In the genomic region with DNA sequence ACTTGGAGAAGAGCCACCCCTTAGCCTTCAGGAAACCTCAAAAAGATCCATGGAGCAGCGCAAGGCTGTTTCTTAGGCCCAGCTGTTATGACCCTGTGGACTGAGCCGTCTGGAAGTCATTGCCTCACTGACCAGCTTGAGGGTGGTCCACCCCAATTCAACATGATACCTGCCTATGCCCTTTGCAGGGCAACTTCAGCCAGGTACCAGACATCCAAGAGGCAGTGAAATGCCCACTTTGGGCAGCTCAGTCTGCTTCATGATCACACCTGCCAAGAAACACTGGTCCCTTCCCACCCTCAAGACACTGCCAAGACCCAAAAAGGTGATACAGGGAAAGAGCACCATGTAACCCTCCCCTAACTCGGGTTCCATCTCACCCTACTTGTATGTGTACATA, we compare ENCODE assay signal across 8 mouse cellular contexts. TPM values are rescaled to one million over a fixed set of nuclear protein-coding genes. Genes with fewer than 3 reads are reported as not detected.
A peak's percentile ranks its signal among the peaks of the same experiment; 100 is the strongest.
DNase-seq lines count a peak whose midpoint lies in the region; ATAC-seq and TF ChIP-seq lines count a peak whose summit lies in the region.

No protein-coding gene starts in this region.

- peak overlapping the region; percentile 79 for H3K4me2 ChIP-seq in lung, embryonic 16.5 days (ENCODE audit: low read depth, low read length)
- H3K4me2 ChIP-seq in forebrain, postnatal 0 days (ENCODE audit: low read depth): peak overlapping the region; percentile 66
- H3K4me2 ChIP-seq in limb, embryonic 15.5 days: peak overlapping the region; percentile 76
- peak overlapping the region; percentile 72 for H3K4me2 ChIP-seq in stomach, embryonic 16.5 days (ENCODE audit: low read depth, low read length)

- no peaks in the 10 kb centered on the region for H3K9me3 ChIP-seq in lung, embryonic 16.5 days (ENCODE audit: control insufficient read depth, low read length)
- no peaks in the 10 kb centered on the region for H3K9me3 ChIP-seq in forebrain, postnatal 0 days (ENCODE audit: low read length)
- H3K9me3 ChIP-seq in limb, embryonic 15.5 days: no peaks in the 10 kb centered on the region
- no peaks in the 10 kb centered on the region for H3K9me3 ChIP-seq in stomach, embryonic 16.5 days (replicated peaks; ENCODE audit: control insufficient read depth, low read length)

- H3K27ac ChIP-seq in lung, embryonic 16.5 days (ENCODE audit: low read length): no peak overlapping the region
- H3K27ac ChIP-seq in forebrain, postnatal 0 days (ENCODE audit: low read depth, low read length): peak overlapping the region; percentile 92
- peak overlapping the region; percentile 50; the same call in 1 of the 2 replicates for H3K27ac ChIP-seq in limb, embryonic 15.5 days
- no peak overlapping the region for H3K27ac ChIP-seq in stomach, embryonic 16.5 days (ENCODE audit: low read length)

- no peak for DNase-seq in lung, postnatal 36 days
- no peak for DNase-seq in forebrain, postnatal 0 days
- DNase-seq in lung, postnatal 25 days (ENCODE audit: low spot score): no peak
- no peak for DNase-seq in right cerebral cortex, adult 2 months (ENCODE audit: low spot score in 2 of 2)
- DNase-seq in thymus, postnatal 36 days: no peak

- WGBS in lung, embryonic 16.5 days: 68% methylated on average over 3 of the region's 3 CpGs
- WGBS in forebrain, postnatal 0 days: 69% methylated on average over 3 of the region's 3 CpGs
- 59% methylated on average over 3 of the region's 3 CpGs for WGBS in limb, embryonic 15.5 days
- 80% methylated on average over 3 of the region's 3 CpGs for WGBS in stomach, embryonic 16.5 days

- H3K4me1 ChIP-seq in lung, embryonic 16.5 days (replicated peaks; ENCODE audit: control insufficient read depth, insufficient read depth, low read length): peaks cover 14% of the 10 kb centered on the region
- H3K4me1 ChIP-seq in forebrain, postnatal 0 days (ENCODE audit: insufficient read depth): peaks cover 20% of the 10 kb centered on the region
- peaks cover 24% of the 10 kb centered on the region for H3K4me1 ChIP-seq in limb, embryonic 15.5 days
- H3K4me1 ChIP-seq in stomach, embryonic 16.5 days (ENCODE audit: control insufficient read depth, insufficient read depth, low read length): peaks cover 12% of the 10 kb centered on the region

- peak overlapping the region; percentile 97; the same call in 1 of the 2 replicates for H3K4me3 ChIP-seq in lung, embryonic 16.5 days (ENCODE audit: low read length)
- H3K4me3 ChIP-seq in forebrain, postnatal 0 days (ENCODE audit: low read depth, low read length): peak overlapping the region; percentile 98
- H3K4me3 ChIP-seq in limb, embryonic 15.5 days: peak overlapping the region; percentile 83
- H3K4me3 ChIP-seq in stomach, embryonic 16.5 days (replicated peaks; ENCODE audit: low read length): 0 out of 2 replicates have a peak overlapping the region, but pooled peaks have one; percentile 93

- no peaks in the 10 kb centered on the region for H3K27me3 ChIP-seq in lung, embryonic 16.5 days (ENCODE audit: control insufficient read depth, insufficient read depth, low read depth, low read length)
- no peaks in the 10 kb centered on the region for H3K27me3 ChIP-seq in forebrain, postnatal 0 days (ENCODE audit: insufficient read depth, low read length)
- no peaks in the 10 kb centered on the region for H3K27me3 ChIP-seq in limb, embryonic 15.5 days
- no peaks in the 10 kb centered on the region for H3K27me3 ChIP-seq in stomach, embryonic 16.5 days (ENCODE audit: control insufficient read depth, insufficient read depth, low read length)

- no peak for ATAC-seq in lung, embryonic 16.5 days (ENCODE audit: low read depth)
- no peak for ATAC-seq in forebrain, postnatal 0 days
- no peak for ATAC-seq in limb, embryonic 15.5 days (ENCODE audit: insufficient number of reproducible peaks, low FRiP score, low TSS enrichment, low read depth)
- no peak for ATAC-seq in stomach, embryonic 16.5 days (ENCODE audit: insufficient read depth, low FRiP score)

- H3K36me3 ChIP-seq in lung, embryonic 16.5 days (ENCODE audit: control insufficient read depth, insufficient read depth, low read length): peaks cover 5% of the 10 kb centered on the region; the same call in 1 of the 2 replicates
- H3K36me3 ChIP-seq in forebrain, postnatal 0 days (ENCODE audit: insufficient read depth): peaks cover 4% of the 10 kb centered on the region; the same call in 1 of the 2 replicates
- peaks cover 13% of the 10 kb centered on the region for H3K36me3 ChIP-seq in limb, embryonic 15.5 days
- H3K36me3 ChIP-seq in stomach, embryonic 16.5 days (ENCODE audit: control insufficient read depth, insufficient read depth, low read length): no peaks in the 10 kb centered on the region

- H3K9ac ChIP-seq in lung, embryonic 16.5 days (ENCODE audit: low read length): peak overlapping the region; percentile 92; the same call in 1 of the 2 replicates
- H3K9ac ChIP-seq in forebrain, postnatal 0 days: peak overlapping the region; percentile 90; the same call in 1 of the 2 replicates
- no peak overlapping the region for H3K9ac ChIP-seq in limb, embryonic 15.5 days
- 0 out of 2 replicates have a peak overlapping the region, but pooled peaks have one; percentile 95 for H3K9ac ChIP-seq in stomach, embryonic 16.5 days (ENCODE audit: low read length)

- no peak for TF ChIP-seq CTCF in forebrain, postnatal 0 days (IDR thresholded peaks at IDR 0.05; ENCODE audit: low read depth)

RNA-seq across cellular contexts. Expression of a gene that starts 1.7 kb away (rescaled TPM):
- 7.0 and 11.5 TPM in 2 replicates for polyA plus RNA-seq in lung, embryonic 16.5 days (2015; fragmentation: Nextera tagmentation; extraction: Ambion mirVana)
- 16.7 and 26.7 TPM in 2 replicates for total RNA-seq in forebrain, postnatal 0 days (2014; rRNA removed)
- polyA plus RNA-seq in forebrain, postnatal 0 days (2015; fragmentation: Nextera tagmentation; extraction: Ambion mirVana): 66.3 and 68.6 TPM in 2 replicates
- polyA plus RNA-seq in limb, embryonic 15.5 days (2015; fragmentation: Nextera tagmentation; extraction: Ambion mirVana): 25.3 and 26.3 TPM in 2 replicates
- polyA plus RNA-seq in stomach, embryonic 16.5 days (2015; fragmentation: Nextera tagmentation; extraction: Ambion mirVana): 4.0 and 7.1 TPM in 2 replicates

Comparison
In these comparisons a context has a peak if more than half of its experiments do, and no peak if none do; other contexts are left out.
1. H3K27ac ChIP-seq: peak in forebrain, postnatal 0 days (single experiment) and limb, embryonic 15.5 days (single experiment); none in lung, embryonic 16.5 days (single experiment) and stomach, embryonic 16.5 days (single experiment).
2. Peak in every context shown above with its lines, with median percentiles within 50 percentile points of each other: H3K4me2 ChIP-seq and H3K4me3 ChIP-seq.